Mouse (Mus musculus) midbrain, embryonic 13.5 days (tissue): ENCODE data around the gene Trmo. TPM values are rescaled to one million over a fixed set of nuclear protein-coding genes. Genes with fewer than 3 reads are reported as not detected.
A peak's percentile ranks its signal among the peaks of the same experiment; 100 is the strongest.

Experiments
- ATAC-seq: fragments of 200-750 bp; cut with Nextera tagmentation; 2 replicates; pipeline ENCODE4 v1.8.0; 2017; ENCODE audit warnings: mild to moderate bottlenecking, moderate TSS enrichment, moderate library complexity
- H3K27ac ChIP-seq: fragments of 300-500 bp; sonication (generic); 2 replicates; pipeline ENCODE4 v1.5.1; 2015; ENCODE audit warnings: inconsistent platforms, mild to moderate bottlenecking, moderate library complexity
- H3K27me3 ChIP-seq: fragments of 300-500 bp; sonication (generic); 2 replicates; pipeline ENCODE4 v1.6.1; 2015; ENCODE audit warnings: mild to moderate bottlenecking, inconsistent platforms
- H3K36me3 ChIP-seq: fragments of 300-500 bp; sonication (generic); 2 replicates; pipeline ENCODE4 v1.6.1; 2015; ENCODE audit warnings: mild to moderate bottlenecking, inconsistent platforms
- H3K4me1 ChIP-seq: fragments of 300-500 bp; sonication (generic); replicated peaks from 2 replicates; pipeline ENCODE4 v1.6.1; 2015; ENCODE audit warnings: inconsistent platforms
- H3K4me2 ChIP-seq: fragments of 300-500 bp; sonication (generic); replicated peaks from 2 replicates; pipeline ENCODE4 v1.6.1; 2015; ENCODE audit warnings: moderate library complexity, mild to moderate bottlenecking, inconsistent platforms
- H3K4me3 ChIP-seq: fragments of 300-500 bp; sonication (generic); replicated peaks from 2 replicates; pipeline ENCODE4 v1.5.1; 2015; ENCODE audit warnings: mild to moderate bottlenecking, inconsistent platforms
- H3K9ac ChIP-seq: fragments of 300-500 bp; sonication (generic); replicated peaks from 2 replicates; pipeline ENCODE4 v1.6.1; 2015; ENCODE audit warnings: mild to moderate bottlenecking, inconsistent platforms
- H3K9me3 ChIP-seq: fragments of 300-500 bp; sonication (generic); 2 replicates; pipeline ENCODE4 v1.6.1; 2016; ENCODE audit warnings: mild to moderate bottlenecking, inconsistent platforms
- WGBS: fragments of 180-500 bp; shearing (Covaris S2); methylation state at CpG from one replicate; pipeline ENCODE4 v1.1.7; 2015; 5-methylcytosine and 5-hydroxymethylcytosine counted together
- polyA plus RNA-seq: library from polyadenylated mRNA; unstranded; fragments of >200 nt; fragmentation: Nextera tagmentation; extraction: Ambion mirVana; gene quantifications from 2 replicates; pipeline ENCODE4 v1.2.1, GENCODE M21; 2015

Trmo gene
- polyA plus RNA-seq, 1 experiment from 2014 or later: 9.2 TPM

GRCm38 (mm10) chr4:46346221-46346620, 43.0 kb downstream of the Trmo start:
- Histone ChIP-seq H3K4me2 (no peak overlapping the region), H3K27ac (no peak overlapping the region), H3K9me3 (no peaks in the 10 kb centered on the region), H3K36me3 (no peaks in the 10 kb centered on the region), H3K27me3 (peaks cover 99% of the 10 kb centered on the region), H3K4me1 (peaks cover 21% of the 10 kb centered on the region), H3K4me3 (no peak overlapping the region), H3K9ac (no peak overlapping the region)
- 22% methylated on average over 6 of the region's 6 CpGs for WGBS
- no peak for ATAC-seq

- Histone ChIP-seq H3K27ac (no peak overlapping the region), H3K4me1 (peaks cover 21% of the 10 kb centered on the region), H3K4me2 (no peak overlapping the region), H3K27me3 (peaks cover 99% of the 10 kb centered on the region), H3K4me3 (no peak overlapping the region), H3K9ac (no peak overlapping the region), H3K9me3 (no peaks in the 10 kb centered on the region), H3K36me3 (no peaks in the 10 kb centered on the region)
- 15% methylated on average over 3 of the region's 3 CpGs for WGBS
- no peak for ATAC-seq
Measured at GRCm38 (mm10) chr4:46345773-46346100, 43.5 kb downstream of the Trmo start.

- Histone ChIP-seq H3K9me3 (no peaks in the 10 kb centered on the region), H3K4me1 (peaks cover 21% of the 10 kb centered on the region), H3K27ac (no peak overlapping the region), H3K4me2 (peak overlapping the region; percentile 52), H3K9ac (no peak overlapping the region), H3K27me3 (peaks cover 99% of the 10 kb centered on the region), H3K4me3 (peak overlapping the region; percentile 40; the same call in 1 of the 2 replicates), H3K36me3 (no peaks in the 10 kb centered on the region)
- ATAC-seq: no peak
- WGBS: 2% methylated on average over 62 of the region's 67 CpGs
Measured at GRCm38 (mm10) chr4:46345056-46345772, 44.0 kb downstream of the Trmo start.

GRCm38 (mm10) chr4:46344288-46344687, 44.9 kb downstream of the Trmo start:
- peaks cover 26% of the 10 kb centered on the region for H3K4me1 ChIP-seq
- H3K9me3 ChIP-seq: no peaks in the 10 kb centered on the region
- peak overlapping the region; percentile 40 for H3K4me3 ChIP-seq
- H3K27ac ChIP-seq: no peak overlapping the region
- peak overlapping the region; percentile 52 for H3K4me2 ChIP-seq
- no peak overlapping the region for H3K9ac ChIP-seq
- peaks cover 99% of the 10 kb centered on the region for H3K27me3 ChIP-seq
- H3K36me3 ChIP-seq: no peaks in the 10 kb centered on the region
- 1% methylated on average over 47 of the region's 51 CpGs for WGBS
- ATAC-seq: peak; percentile 49; the same call in 1 of the 2 replicates

GRCm38 (mm10) chr4:46343596-46344260, 45.5 kb downstream of the Trmo start, which contains the start of gene Foxe1:
Gene Foxe1 (plus strand): TSS chr4:46343609.
- H3K9me3 ChIP-seq: no peaks in the 10 kb centered on the region
- ATAC-seq: peak; percentile 59

GRCm38 (mm10) chr4:46342711-46343286, 46.4 kb downstream of the Trmo start:
- Histone ChIP-seq H3K36me3 (no peaks in the 10 kb centered on the region), H3K4me2 (peak overlapping the region; percentile 30), H3K4me1 (peaks cover 26% of the 10 kb centered on the region), H3K27ac (no peak overlapping the region), H3K9me3 (no peaks in the 10 kb centered on the region), H3K9ac (no peak overlapping the region), H3K4me3 (no peak overlapping the region), H3K27me3 (peaks cover 100% of the 10 kb centered on the region)
- under 1% methylated on average over 19 of the region's 28 CpGs for WGBS
- 0 out of 2 replicates have a peak, but pooled peaks have one; percentile 24 for ATAC-seq

More at GRCm38 (mm10) chr4:46343596-46344260, 45.5 kb downstream of the Trmo start, which contains the start of gene Foxe1:
- H3K4me1 ChIP-seq: peaks cover 26% of the 10 kb centered on the region
- peak within 1 kb of the TSS; percentile 52 for H3K4me2 ChIP-seq
- no peak within 1 kb of the TSS for H3K27ac ChIP-seq
- H3K27me3 ChIP-seq: peaks cover 99% of the 10 kb centered on the region
- peak within 1 kb of the TSS; percentile 40 for H3K4me3 ChIP-seq
- WGBS: 2% methylated on average over 60 of the region's 70 CpGs
- H3K9ac ChIP-seq: no peak within 1 kb of the TSS
- H3K36me3 ChIP-seq: no peaks in the 10 kb centered on the region

GRCm38 (mm10) chr4:46341831-46342680, 47.2 kb downstream of the Trmo start:
- H3K4me2 ChIP-seq: peak overlapping the region; percentile 30; the same call in 1 of the 2 replicates
- no peaks in the 10 kb centered on the region for H3K9me3 ChIP-seq
- H3K27me3 ChIP-seq: peaks cover 100% of the 10 kb centered on the region
- WGBS: 8% methylated on average over 22 of the region's 22 CpGs
- no peak overlapping the region for H3K4me3 ChIP-seq
- no peaks in the 10 kb centered on the region for H3K36me3 ChIP-seq
- H3K9ac ChIP-seq: no peak overlapping the region
- peaks cover 26% of the 10 kb centered on the region for H3K4me1 ChIP-seq
- ATAC-seq: no peak
- no peak overlapping the region for H3K27ac ChIP-seq

- Histone ChIP-seq H3K36me3 (no peaks in the 10 kb centered on the region), H3K27me3 (peaks cover 89% of the 10 kb centered on the region), H3K27ac (no peak overlapping the region), H3K4me1 (peaks cover 20% of the 10 kb centered on the region), H3K4me3 (no peak overlapping the region; the same call in 1 of the 2 replicates), H3K9me3 (no peaks in the 10 kb centered on the region), H3K9ac (no peak overlapping the region), H3K4me2 (no peak overlapping the region)
- WGBS: under 1% methylated on average over 26 of the region's 26 CpGs
- no peak for ATAC-seq
Measured at GRCm38 (mm10) chr4:46339584-46339983, 49.7 kb downstream of the Trmo start.

GRCm38 (mm10) chr4:46339026-46339425, 50.2 kb downstream of the Trmo start:
- Histone ChIP-seq H3K9ac (no peak overlapping the region), H3K36me3 (no peaks in the 10 kb centered on the region), H3K4me1 (peaks cover 15% of the 10 kb centered on the region), H3K4me2 (no peak overlapping the region), H3K27me3 (peaks cover 86% of the 10 kb centered on the region), H3K9me3 (no peaks in the 10 kb centered on the region), H3K27ac (no peak overlapping the region), H3K4me3 (no peak overlapping the region)
- no peak for ATAC-seq
- 9% methylated on average over 10 of the region's 10 CpGs for WGBS

GRCm38 (mm10) chr4:46337990-46338389, 51.2 kb downstream of the Trmo start:
- Histone ChIP-seq H3K9me3 (no peaks in the 10 kb centered on the region), H3K4me1 (peaks cover 12% of the 10 kb centered on the region), H3K36me3 (no peaks in the 10 kb centered on the region), H3K27me3 (peaks cover 76% of the 10 kb centered on the region), H3K9ac (no peak overlapping the region), H3K27ac (no peak overlapping the region), H3K4me2 (no peak overlapping the region), H3K4me3 (no peak overlapping the region)
- whole genome bisulfite sequencing: 0% methylated on average over 3 of the region's 3 CpGs
- ATAC-seq: no peak

- WGBS: 26% methylated on average over 1 of the region's 1 CpGs
- H3K4me2 ChIP-seq: no peak overlapping the region
- H3K27me3 ChIP-seq: peaks cover 54% of the 10 kb centered on the region
- H3K36me3 ChIP-seq: no peaks in the 10 kb centered on the region
- H3K4me3 ChIP-seq: no peak overlapping the region
- no peak overlapping the region for H3K27ac ChIP-seq
- ATAC-seq: no peak
- H3K4me1 ChIP-seq: peaks cover 5% of the 10 kb centered on the region; the same call in 1 of the 2 replicates
- no peak overlapping the region for H3K9ac ChIP-seq
- no peaks in the 10 kb centered on the region for H3K9me3 ChIP-seq
Measured at GRCm38 (mm10) chr4:46335846-46336245, 53.4 kb downstream of the Trmo start.
